Mouse (Mus musculus) stomach, embryonic 14.5 days (tissue): ENCODE measurements around the gene Dpf1. TPM values are rescaled to one million over a fixed set of nuclear protein-coding genes. Genes with fewer than 3 reads are reported as not detected.

Experiments used
- ATAC-seq: fragments of 200-750 bp; cut with Nextera tagmentation; 2 replicates; pipeline ENCODE4 v1.8.0; 2017; ENCODE audit warnings: low read depth, moderate TSS enrichment; ENCODE audit not compliant: insufficient number of reproducible peaks, insufficient read depth, low FRiP score
- H3K27ac ChIP-seq: fragments of 300-500 bp; sonication (generic); 2 replicates; pipeline ENCODE4 v1.5.1; 2014; ENCODE audit warnings: mild to moderate bottlenecking, low read length, moderate library complexity, mixed read lengths
- H3K27me3 ChIP-seq: fragments of 300-500 bp; sonication (generic); 2 replicates; pipeline ENCODE4 v1.6.1; 2014; ENCODE audit warnings: low read length, control low read depth, mixed read lengths; ENCODE audit not compliant: control insufficient read depth, insufficient read depth
- H3K36me3 ChIP-seq: fragments of 300-500 bp; sonication (generic); 2 replicates; pipeline ENCODE4 v1.6.1; 2014; ENCODE audit warnings: mild to moderate bottlenecking, control low read depth, low read length, moderate library complexity, mixed read lengths; ENCODE audit not compliant: control insufficient read depth, insufficient read depth
- H3K4me1 ChIP-seq: fragments of 300-500 bp; sonication (generic); 2 replicates; pipeline ENCODE4 v1.6.1; 2014; ENCODE audit warnings: low read length, control low read depth, mixed read lengths; ENCODE audit not compliant: control insufficient read depth, insufficient read depth
- H3K4me2 ChIP-seq: fragments of 300-500 bp; sonication (generic); replicated peaks from 2 replicates; pipeline ENCODE4 v1.6.1; 2014; ENCODE audit warnings: low read depth, low read length, control low read depth
- H3K4me3 ChIP-seq: fragments of 300-500 bp; sonication (generic); 2 replicates; pipeline ENCODE4 v1.5.1; 2014; ENCODE audit warnings: low read depth, low read length, control low read depth
- H3K9ac ChIP-seq: fragments of 300-500 bp; sonication (generic); replicated peaks from 2 replicates; pipeline ENCODE4 v1.6.1; 2014; ENCODE audit warnings: low read depth, mild to moderate bottlenecking, control low read depth, low read length, moderate library complexity, mixed read lengths
- H3K9me3 ChIP-seq: fragments of 300-500 bp; sonication (generic); 2 replicates; pipeline ENCODE4 v1.6.1; 2016; ENCODE audit warnings: low read depth, low read length, control low read depth; ENCODE audit not compliant: control insufficient read depth
- WGBS: fragments of 180-500 bp; shearing (Covaris S2); extraction: QIAGEN DNeasy Blood & Tissue Kit; methylation state at CpG from one replicate; pipeline ENCODE4 v1.1.7; 2014; 5-methylcytosine and 5-hydroxymethylcytosine counted together
- polyA plus RNA-seq: library from polyadenylated mRNA; unstranded; fragments of >200 nt; fragmentation: Nextera tagmentation; extraction: Ambion mirVana; gene quantifications from 2 replicates; pipeline ENCODE4 v1.2.1, GENCODE M21; 2014

Gene Dpf1
- polyA plus RNA-seq, 1 experiment from 2014 or later, result 6.0 TPM

GRCm38 (mm10) chr7:29270445-29270844 is 33.3 kb upstream of the Dpf1 start:
- H3K27ac ChIP-seq, result no peak overlapping the region
- H3K9me3 ChIP-seq, result no peaks in the 10 kb centered on the region

GRCm38 (mm10) chr7:29271687-29272465 is 31.9 kb upstream of the Dpf1 start:
- no peak overlapping the region for H3K4me2 ChIP-seq
- WGBS, result 54% methylated on average over 8 of the region's 8 CpGs
- H3K4me3 ChIP-seq, result no peak overlapping the region
- peaks cover 8% of the 10 kb centered on the region; the same call in 1 of the 2 replicates for H3K4me1 ChIP-seq
- no peaks in the 10 kb centered on the region for H3K27me3 ChIP-seq
- peak overlapping the region; percentile 27; the same call in 1 of the 2 replicates for H3K27ac ChIP-seq
- ATAC-seq, result no peak
- no peaks in the 10 kb centered on the region for H3K36me3 ChIP-seq
- no peak overlapping the region for H3K9ac ChIP-seq
- no peaks in the 10 kb centered on the region for H3K9me3 ChIP-seq

More at GRCm38 (mm10) chr7:29270445-29270844, 33.3 kb upstream of the Dpf1 start:
- H3K4me1 ChIP-seq, result peaks cover 4% of the 10 kb centered on the region; the same call in 1 of the 2 replicates
- no peak overlapping the region for H3K4me2 ChIP-seq
- no peaks in the 10 kb centered on the region for H3K27me3 ChIP-seq
- H3K36me3 ChIP-seq, result no peaks in the 10 kb centered on the region
- ATAC-seq, result no peak
- no peak overlapping the region for H3K9ac ChIP-seq
- no peak overlapping the region for H3K4me3 ChIP-seq
- WGBS, result 80% methylated on average over 4 of the region's 4 CpGs

GRCm38 (mm10) chr7:29276715-29277114 is 27.0 kb upstream of the Dpf1 start:
- H3K4me2 ChIP-seq, result no peak overlapping the region
- 81% methylated on average over 5 of the region's 5 CpGs for WGBS
- H3K4me1 ChIP-seq, result peaks cover 8% of the 10 kb centered on the region; the same call in 1 of the 2 replicates
- no peak for ATAC-seq
- H3K9ac ChIP-seq, result no peak overlapping the region
- no peak overlapping the region for H3K4me3 ChIP-seq
- H3K27me3 ChIP-seq, result no peaks in the 10 kb centered on the region
- H3K27ac ChIP-seq, result no peak overlapping the region
- H3K36me3 ChIP-seq, result no peaks in the 10 kb centered on the region
- H3K9me3 ChIP-seq, result no peaks in the 10 kb centered on the region

GRCm38 (mm10) chr7:29277510-29277909 is 26.2 kb upstream of the Dpf1 start:
- 0 out of 2 replicates have a peak, but pooled peaks cover 3% of the 10 kb centered on the region for H3K27me3 ChIP-seq
- WGBS, result 86% methylated on average over 4 of the region's 4 CpGs

GRCm38 (mm10) chr7:29279261-29279660 is 24.5 kb upstream of the Dpf1 start:
- Histone ChIP-seq H3K4me2 (peak overlapping the region; percentile 74; the same call in 1 of the 2 replicates), H3K36me3 (no peaks in the 10 kb centered on the region), H3K9me3 (no peaks in the 10 kb centered on the region), H3K27me3 (0 out of 2 replicates have a peak, but pooled peaks cover 6% of the 10 kb centered on the region), H3K9ac (no peak overlapping the region), H3K4me1 (peaks cover 15% of the 10 kb centered on the region; the same call in 1 of the 2 replicates), H3K27ac (no peak overlapping the region), H3K4me3 (no peak overlapping the region)
- ATAC-seq, result no peak

More at GRCm38 (mm10) chr7:29277510-29277909, 26.2 kb upstream of the Dpf1 start:
- H3K9me3 ChIP-seq, result no peaks in the 10 kb centered on the region
- H3K36me3 ChIP-seq, result no peaks in the 10 kb centered on the region
- H3K4me1 ChIP-seq, result peaks cover 13% of the 10 kb centered on the region; the same call in 1 of the 2 replicates
- H3K4me2 ChIP-seq, result no peak overlapping the region
- no peak overlapping the region for H3K9ac ChIP-seq
- H3K27ac ChIP-seq, result no peak overlapping the region
- H3K4me3 ChIP-seq, result no peak overlapping the region
- no peak for ATAC-seq

- Histone ChIP-seq H3K9ac (no peak overlapping the region), H3K36me3 (no peaks in the 10 kb centered on the region), H3K9me3 (no peaks in the 10 kb centered on the region), H3K27ac (no peak overlapping the region), H3K27me3 (0 out of 2 replicates have a peak, but pooled peaks cover 6% of the 10 kb centered on the region), H3K4me1 (peaks cover 15% of the 10 kb centered on the region; the same call in 1 of the 2 replicates), H3K4me3 (peak overlapping the region; percentile 48; the same call in 1 of the 2 replicates), H3K4me2 (peak overlapping the region; percentile 74)
- WGBS, result 46% methylated on average over 8 of the region's 8 CpGs
- ATAC-seq, result no peak
Measured at GRCm38 (mm10) chr7:29279924-29280323, 23.8 kb upstream of the Dpf1 start.

- H3K9me3 ChIP-seq, result no peaks in the 10 kb centered on the region
- peak overlapping the region; percentile 48 for H3K4me3 ChIP-seq
- 0 out of 2 replicates have a peak, but pooled peaks cover 6% of the 10 kb centered on the region for H3K27me3 ChIP-seq
- ATAC-seq, result no peak
- H3K4me1 ChIP-seq, result peaks cover 15% of the 10 kb centered on the region; the same call in 1 of the 2 replicates
- H3K27ac ChIP-seq, result no peak overlapping the region
- 9% methylated on average over 13 of the region's 13 CpGs for WGBS
- no peaks in the 10 kb centered on the region for H3K36me3 ChIP-seq
- H3K4me2 ChIP-seq, result peak overlapping the region; percentile 74
- 0 out of 2 replicates have a peak overlapping the region, but pooled peaks have one; percentile 57 for H3K9ac ChIP-seq
Measured at GRCm38 (mm10) chr7:29280801-29281200, 22.9 kb upstream of the Dpf1 start.

- peak within 1 kb of the TSS; percentile 48 for H3K4me3 ChIP-seq
- 0 out of 2 replicates have a peak, but pooled peaks cover 6% of the 10 kb centered on the region for H3K27me3 ChIP-seq
- H3K9me3 ChIP-seq, result no peaks in the 10 kb centered on the region
- peaks cover 14% of the 10 kb centered on the region; the same call in 1 of the 2 replicates for H3K4me1 ChIP-seq
- no peaks in the 10 kb centered on the region for H3K36me3 ChIP-seq
- peak within 1 kb of the TSS; percentile 86 for H3K27ac ChIP-seq
- peak; percentile 91 for ATAC-seq
- under 1% methylated on average over 69 of the region's 80 CpGs for WGBS
- H3K9ac ChIP-seq, result peak within 1 kb of the TSS; percentile 57
- peak within 1 kb of the TSS; percentile 74 for H3K4me2 ChIP-seq
Measured at GRCm38 (mm10) chr7:29281201-29282073, 22.3 kb upstream of the Dpf1 start, which contains the start of gene Spint2. Gene Spint2 (minus strand): TSS chr7:29281912.
